Mouse (Mus musculus): ENCODE measurements around the gene Olfr1349. TPM values are rescaled to one million over a fixed set of nuclear protein-coding genes. Genes with fewer than 3 reads are reported as not detected.
"Not testable (repeated sequence)": the region's sequence is repeated elsewhere in the genome, so short reads cannot be mapped to it uniquely, and the experiment has no call there.

Gene Olfr1349
- polyA plus RNA-seq (2014; fragmentation: Nextera tagmentation; extraction: Ambion mirVana), result not detected in 2 replicates

DNA sequence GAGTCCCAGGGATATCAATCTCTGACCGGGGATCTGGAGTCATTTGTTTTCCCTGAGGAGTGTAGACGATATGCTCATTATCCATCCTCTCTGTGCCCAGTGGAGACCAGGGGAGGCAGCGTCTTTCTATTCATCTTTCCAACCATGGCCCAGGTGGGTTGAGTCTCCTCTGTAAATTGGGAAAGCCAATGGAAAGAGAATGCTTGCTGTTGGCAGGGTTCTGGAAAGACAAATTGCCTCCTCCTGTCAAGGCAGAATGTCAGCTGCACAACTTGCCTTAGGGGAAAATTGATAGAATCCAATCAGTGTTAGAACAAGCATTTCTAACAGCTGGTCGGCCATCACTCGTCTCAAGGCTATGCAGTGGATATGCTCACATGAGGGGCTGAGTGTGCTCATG is at the start of gene Olfr1349:
TSS of gene Olfr1349 (minus strand) at position 101 of the 400 bp plus-strand sequence.
- Histone ChIP-seq H3K4me2 (ENCODE audit: low read depth, low read length) (no peak within 1 kb of the TSS), H3K9ac (replicated peaks; ENCODE audit: low read depth, low read length) (no peak within 1 kb of the TSS), H3K9me3 (ENCODE audit: control insufficient read depth, low read length) (no peaks in the 10 kb centered on the region), H3K27me3 (ENCODE audit: control insufficient read depth, insufficient read depth, low read length) (no peaks in the 10 kb centered on the region), H3K4me3 (ENCODE audit: low read depth, low read length) (no peak within 1 kb of the TSS), H3K4me1 (ENCODE audit: control insufficient read depth, insufficient read depth, low read length) (no peaks in the 10 kb centered on the region), H3K27ac (ENCODE audit: low read depth, low read length) (no peak within 1 kb of the TSS), H3K36me3 (ENCODE audit: control insufficient read depth, insufficient read depth, low read length) (no peaks in the 10 kb centered on the region)
- WGBS, result 84% methylated on average over 5 of the region's 5 CpGs
- no peak for ATAC-seq (ENCODE audit: low read depth)

DNA sequence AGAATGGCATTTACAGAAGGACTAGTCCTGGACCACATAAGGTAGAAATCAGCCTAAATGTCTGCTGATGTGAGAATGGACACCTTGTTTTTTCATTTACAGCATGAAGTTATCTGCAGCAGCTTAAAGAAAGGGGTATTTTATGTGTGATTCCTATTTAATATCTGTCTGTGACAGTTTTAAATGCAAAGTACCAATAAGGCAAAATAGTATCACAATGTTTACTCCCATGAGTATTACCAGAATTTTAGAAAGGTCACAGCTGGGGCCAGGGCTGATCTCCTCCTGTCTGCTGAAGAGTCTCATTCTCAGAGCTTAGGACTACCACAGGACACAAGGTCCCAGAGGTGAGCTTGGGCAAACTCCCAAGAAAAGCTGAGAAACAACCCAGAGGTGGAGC is 41.8 kb upstream of the Olfr1349 start, which contains the start of gene Olfr1350:
TSS of gene Olfr1350 (plus strand) at position 301 of the 400 bp plus-strand sequence.
- H3K4me3 ChIP-seq (ENCODE audit: low read depth, low read length), result no peak within 1 kb of the TSS
- H3K36me3 ChIP-seq (ENCODE audit: control insufficient read depth, insufficient read depth, low read length), result no peaks in the 10 kb centered on the region
- no peak within 1 kb of the TSS for H3K4me2 ChIP-seq (ENCODE audit: low read depth, low read length)
- H3K9ac ChIP-seq (replicated peaks; ENCODE audit: low read depth, low read length), result no peak within 1 kb of the TSS
- H3K4me1 ChIP-seq (ENCODE audit: control insufficient read depth, insufficient read depth, low read length), result no peaks in the 10 kb centered on the region
- H3K27ac ChIP-seq (ENCODE audit: low read depth, low read length), result no peak within 1 kb of the TSS
- H3K9me3 ChIP-seq (ENCODE audit: control insufficient read depth, low read length), result no peaks in the 10 kb centered on the region
- no peak for ATAC-seq (ENCODE audit: low read depth)
- H3K27me3 ChIP-seq (ENCODE audit: control insufficient read depth, insufficient read depth, low read length), result no peaks in the 10 kb centered on the region

DNA sequence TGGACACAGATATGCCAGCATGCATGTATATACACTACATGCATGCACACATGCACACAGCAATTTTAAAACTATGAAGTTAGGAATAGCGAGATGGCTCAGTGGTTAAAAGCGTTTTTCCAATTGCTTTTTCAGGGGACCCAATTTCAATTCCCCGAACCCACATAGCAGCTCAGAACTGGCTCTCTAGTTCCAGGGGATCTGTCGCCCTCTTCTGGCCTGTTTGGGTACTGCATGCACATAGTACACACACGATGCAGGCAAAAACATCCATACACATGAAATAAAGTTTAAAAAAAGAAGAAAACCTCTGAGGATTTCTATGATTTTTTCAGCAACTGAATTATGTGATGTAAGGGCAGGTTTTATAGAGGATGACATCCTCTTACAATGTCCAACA is 3.4 kb upstream of the Olfr1349 start:
- H3K36me3 ChIP-seq (ENCODE audit: control insufficient read depth, insufficient read depth, low read length), result no peaks in the 10 kb centered on the region
- no peak overlapping the region for H3K4me2 ChIP-seq (ENCODE audit: low read depth, low read length)
- ATAC-seq (ENCODE audit: low read depth), result no peak
- no peak overlapping the region for H3K27ac ChIP-seq (ENCODE audit: low read depth, low read length)
- H3K4me1 ChIP-seq (ENCODE audit: control insufficient read depth, insufficient read depth, low read length), result no peaks in the 10 kb centered on the region
- 68% methylated on average over 5 of the region's 5 CpGs for WGBS
- H3K9me3 ChIP-seq (ENCODE audit: control insufficient read depth, low read length), result no peaks in the 10 kb centered on the region; the same call in 1 of the 2 replicates
- no peak overlapping the region for H3K9ac ChIP-seq (replicated peaks; ENCODE audit: low read depth, low read length)
- H3K4me3 ChIP-seq (ENCODE audit: low read depth, low read length), result no peak overlapping the region
- H3K27me3 ChIP-seq (ENCODE audit: control insufficient read depth, insufficient read depth, low read length), result no peaks in the 10 kb centered on the region

DNA sequence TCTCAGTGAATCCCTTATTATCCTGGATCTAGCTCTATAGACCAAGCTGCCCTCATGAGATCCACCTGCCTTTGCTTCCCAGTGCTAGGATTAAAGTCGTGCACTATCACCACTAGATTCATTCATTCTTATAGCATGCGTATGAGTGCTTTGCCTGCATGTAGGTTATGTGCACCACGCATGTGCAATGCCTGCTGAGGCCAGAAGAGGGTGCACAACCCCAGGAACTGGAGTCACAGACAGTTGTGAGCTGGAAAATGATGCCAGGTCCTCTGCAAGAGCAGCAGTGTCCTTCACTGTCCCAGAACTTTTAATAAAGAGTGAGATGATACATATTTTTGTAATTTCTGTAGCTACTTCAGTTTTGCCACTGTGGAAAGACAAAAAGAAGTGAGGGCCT is 2.3 kb upstream of the Olfr1349 start:
- H3K27me3 ChIP-seq (ENCODE audit: control insufficient read depth, insufficient read depth, low read length), result no peaks in the 10 kb centered on the region
- H3K4me3 ChIP-seq (ENCODE audit: low read depth, low read length), result no peak overlapping the region
- no peaks in the 10 kb centered on the region for H3K36me3 ChIP-seq (ENCODE audit: control insufficient read depth, insufficient read depth, low read length)
- ATAC-seq (ENCODE audit: low read depth), result no peak
- WGBS, result 64% methylated on average over 3 of the region's 3 CpGs
- H3K27ac ChIP-seq (ENCODE audit: low read depth, low read length), result no peak overlapping the region
- H3K4me2 ChIP-seq (ENCODE audit: low read depth, low read length), result no peak overlapping the region
- no peaks in the 10 kb centered on the region; the same call in 1 of the 2 replicates for H3K9me3 ChIP-seq (ENCODE audit: control insufficient read depth, low read length)
- no peak overlapping the region for H3K9ac ChIP-seq (replicated peaks; ENCODE audit: low read depth, low read length)
- no peaks in the 10 kb centered on the region for H3K4me1 ChIP-seq (ENCODE audit: control insufficient read depth, insufficient read depth, low read length)

DNA sequence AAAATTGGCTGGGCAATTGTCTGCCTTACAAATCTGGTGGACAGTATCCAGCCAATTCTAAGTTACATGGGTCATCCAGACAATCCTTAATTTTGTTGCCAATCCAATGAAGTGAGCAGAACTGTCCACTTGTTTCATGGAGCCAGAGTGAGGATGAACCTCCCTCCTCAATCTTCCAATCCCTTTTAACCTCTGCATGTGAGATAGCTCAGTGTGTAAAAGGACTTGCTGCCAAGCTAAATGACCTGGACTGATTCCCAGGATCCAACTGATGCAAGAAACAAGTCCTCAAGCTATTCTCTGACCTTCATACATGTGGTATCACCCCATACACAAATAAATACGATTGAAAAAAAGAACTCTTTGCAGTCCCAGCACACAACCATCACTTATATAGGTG is 1.1 kb downstream of the Olfr1349 start:
- WGBS, result 63% methylated on average over 1 of the region's 1 CpGs
- Histone ChIP-seq H3K36me3 (ENCODE audit: control insufficient read depth, insufficient read depth, low read length) (no peaks in the 10 kb centered on the region), H3K9ac (replicated peaks; ENCODE audit: low read depth, low read length) (no peak overlapping the region)

DNA sequence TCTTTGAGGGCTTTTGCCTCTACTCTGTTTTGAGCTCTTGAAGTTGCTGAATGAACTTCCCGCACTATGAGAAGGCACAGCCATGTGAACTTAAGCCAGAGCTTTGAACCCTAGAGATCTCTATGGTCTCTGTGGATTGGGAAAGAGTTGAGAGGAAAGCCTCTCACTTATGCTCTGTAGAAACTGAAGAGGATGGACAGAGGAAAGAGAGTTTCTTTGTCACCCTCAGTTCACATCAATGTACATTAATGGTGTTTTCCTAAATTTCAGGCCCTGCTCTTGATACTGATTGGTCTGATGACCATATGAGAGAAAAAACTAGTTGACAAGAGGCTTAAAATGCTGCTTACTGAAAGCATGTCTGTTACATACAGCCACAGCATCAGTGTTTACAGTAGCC is 14.1 kb downstream of the Olfr1349 start, which contains the start of gene Olfr1348:
TSS of gene Olfr1348 (minus strand) at position 101 of the 400 bp plus-strand sequence.
- ATAC-seq (ENCODE audit: low read depth), result no peak
- no peak within 1 kb of the TSS for H3K27ac ChIP-seq (ENCODE audit: low read depth, low read length)
- H3K36me3 ChIP-seq (ENCODE audit: control insufficient read depth, insufficient read depth, low read length), result no peaks in the 10 kb centered on the region
- no peaks in the 10 kb centered on the region for H3K4me1 ChIP-seq (ENCODE audit: control insufficient read depth, insufficient read depth, low read length)
- H3K4me3 ChIP-seq (ENCODE audit: low read depth, low read length), result no peak within 1 kb of the TSS
- H3K4me2 ChIP-seq (ENCODE audit: low read depth, low read length), result no peak within 1 kb of the TSS
- H3K9ac ChIP-seq (replicated peaks; ENCODE audit: low read depth, low read length), result no peak within 1 kb of the TSS
- H3K9me3 ChIP-seq (ENCODE audit: control insufficient read depth, low read length), result no peaks in the 10 kb centered on the region
- no peaks in the 10 kb centered on the region for H3K27me3 ChIP-seq (ENCODE audit: control insufficient read depth, insufficient read depth, low read length)
- WGBS, result 94% methylated on average over 1 of the region's 1 CpGs

More for the DNA sequence above, 1.1 kb downstream of the Olfr1349 start:
- H3K4me1 ChIP-seq (ENCODE audit: control insufficient read depth, insufficient read depth, low read length), result no peaks in the 10 kb centered on the region
- H3K4me3 ChIP-seq (ENCODE audit: low read depth, low read length), result no peak overlapping the region
- H3K9me3 ChIP-seq (ENCODE audit: control insufficient read depth, low read length), result peaks cover 1% of the 10 kb centered on the region; the same call in 1 of the 2 replicates
- no peaks in the 10 kb centered on the region for H3K27me3 ChIP-seq (ENCODE audit: control insufficient read depth, insufficient read depth, low read length)
- ATAC-seq (ENCODE audit: low read depth), result no peak
- H3K4me2 ChIP-seq (ENCODE audit: low read depth, low read length), result no peak overlapping the region
- no peak overlapping the region for H3K27ac ChIP-seq (ENCODE audit: low read depth, low read length)

DNA sequence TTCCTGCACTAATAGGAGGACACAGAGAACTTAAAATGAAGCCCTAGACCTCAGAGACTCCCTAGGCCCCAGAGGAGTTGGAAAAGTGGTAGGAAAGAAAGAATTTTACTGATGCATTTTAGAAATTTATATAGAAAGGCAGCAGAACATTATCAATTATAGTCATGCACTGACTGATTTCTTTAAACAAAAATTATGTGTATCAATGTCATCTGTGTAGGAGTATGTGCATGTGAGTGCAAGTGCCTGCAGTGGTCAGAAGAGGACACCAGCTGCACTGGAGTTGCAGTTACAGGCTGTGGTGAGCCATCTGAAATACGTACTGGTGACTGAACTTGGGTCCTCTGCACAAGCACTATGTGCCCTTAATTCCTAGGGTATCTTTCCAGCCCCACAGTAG is 23.1 kb downstream of the Olfr1349 start, which contains the start of gene Olfr1347:
TSS of gene Olfr1347 (minus strand) at position 101 of the 400 bp plus-strand sequence.
- no peak within 1 kb of the TSS for H3K4me3 ChIP-seq (ENCODE audit: low read depth, low read length)
- ATAC-seq (ENCODE audit: low read depth), result no peak
- no peak within 1 kb of the TSS for H3K4me2 ChIP-seq (ENCODE audit: low read depth, low read length)
- no peaks in the 10 kb centered on the region for H3K36me3 ChIP-seq (ENCODE audit: control insufficient read depth, insufficient read depth, low read length)
- no peaks in the 10 kb centered on the region for H3K4me1 ChIP-seq (ENCODE audit: control insufficient read depth, insufficient read depth, low read length)
- H3K27ac ChIP-seq (ENCODE audit: low read depth, low read length), result no peak within 1 kb of the TSS
- no peaks in the 10 kb centered on the region for H3K27me3 ChIP-seq (ENCODE audit: control insufficient read depth, insufficient read depth, low read length)
- H3K9me3 ChIP-seq (ENCODE audit: control insufficient read depth, low read length), result no peaks in the 10 kb centered on the region
- WGBS, result 41% methylated on average over 1 of the region's 1 CpGs
- no peak within 1 kb of the TSS for H3K9ac ChIP-seq (replicated peaks; ENCODE audit: low read depth, low read length)

DNA sequence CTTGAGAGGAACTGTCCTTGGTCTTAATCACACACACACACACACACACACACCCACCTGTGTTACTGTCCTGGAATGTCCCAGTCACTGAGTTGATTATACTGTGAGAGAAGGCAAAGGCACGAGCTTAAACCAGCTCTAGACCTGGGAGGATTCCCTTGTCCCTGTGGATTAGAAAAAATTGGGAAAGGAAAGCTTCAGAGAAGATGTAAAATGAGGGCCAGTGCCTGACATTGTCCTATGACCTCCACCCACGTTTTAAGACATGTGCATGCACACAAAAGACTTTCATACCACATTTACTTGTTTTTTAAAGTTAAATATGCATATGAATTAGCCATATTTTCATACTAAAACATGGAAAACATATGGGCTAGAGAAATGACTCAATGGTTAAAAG is 35.9 kb downstream of the Olfr1349 start, which contains the start of gene Olfr5:
TSS of gene Olfr5 (minus strand) at position 101 of the 400 bp plus-strand sequence.
- H3K9me3 ChIP-seq (ENCODE audit: control insufficient read depth, low read length), result no peaks in the 10 kb centered on the region
- H3K27ac ChIP-seq (ENCODE audit: low read depth, low read length), result no peak within 1 kb of the TSS
- ATAC-seq (ENCODE audit: low read depth), result no peak
- H3K4me3 ChIP-seq (ENCODE audit: low read depth, low read length), result no peak within 1 kb of the TSS
- no peaks in the 10 kb centered on the region for H3K4me1 ChIP-seq (ENCODE audit: control insufficient read depth, insufficient read depth, low read length)
- WGBS, result 39% methylated on average over 2 of the region's 2 CpGs
- no peaks in the 10 kb centered on the region for H3K27me3 ChIP-seq (ENCODE audit: control insufficient read depth, insufficient read depth, low read length)
- no peak within 1 kb of the TSS for H3K9ac ChIP-seq (replicated peaks; ENCODE audit: low read depth, low read length)
- H3K36me3 ChIP-seq (ENCODE audit: control insufficient read depth, insufficient read depth, low read length), result no peaks in the 10 kb centered on the region
- H3K4me2 ChIP-seq (ENCODE audit: low read depth, low read length), result no peak within 1 kb of the TSS

DNA sequence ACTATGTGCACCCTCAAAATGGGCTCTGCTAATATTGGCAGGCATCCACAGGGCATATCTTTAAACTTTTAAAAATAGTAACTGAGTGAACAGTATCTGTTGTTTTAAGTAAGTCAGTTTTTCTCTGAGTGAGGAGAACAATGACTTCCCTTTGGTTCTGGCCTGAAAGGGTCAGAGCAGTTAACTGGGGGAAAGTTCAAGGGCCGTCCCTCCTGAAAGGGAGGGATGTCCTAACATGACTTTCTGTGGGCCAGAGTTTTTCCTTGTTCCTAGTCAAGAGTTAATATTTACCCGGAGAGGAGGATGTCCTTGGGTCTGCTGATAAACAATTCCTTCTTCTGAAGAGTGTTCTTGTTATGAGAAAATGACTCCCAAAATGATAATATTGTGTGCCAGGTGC is 45.1 kb downstream of the Olfr1349 start:
- not testable (repeated sequence) for H3K4me2 ChIP-seq (ENCODE audit: low read depth, low read length); H3K4me3 ChIP-seq (ENCODE audit: low read depth, low read length); H3K27me3 ChIP-seq (ENCODE audit: control insufficient read depth, insufficient read depth, low read length); ATAC-seq (ENCODE audit: low read depth); H3K27ac ChIP-seq (ENCODE audit: low read depth, low read length); H3K9me3 ChIP-seq (ENCODE audit: control insufficient read depth, low read length); H3K4me1 ChIP-seq (ENCODE audit: control insufficient read depth, insufficient read depth, low read length); H3K9ac ChIP-seq (replicated peaks; ENCODE audit: low read depth, low read length); H3K36me3 ChIP-seq (ENCODE audit: control insufficient read depth, insufficient read depth, low read length)
- WGBS, result 75% methylated on average over 2 of the region's 2 CpGs

Measured in neural tube, embryonic 14.5 days (tissue).